Mouse (Mus musculus) olfactory bulb, adult 2 months (tissue): ENCODE measurements at regions not wholly inside any gene's neighbourhood (a gene's known extent, or its start where the extent isn't known, plus 50 kb on each side); places are given as distances from the start of the nearest gene placed in this dataset.

ENCODE experiments used
- H3K27ac ChIP-seq: fragments of 200-500 bp; 2 replicates; pipeline ENCODE4 v1.5.1; 2012; ENCODE audit warnings: low read depth, low read length; ENCODE audit not compliant: insufficient read depth
- H3K4me1 ChIP-seq: fragments of 200-500 bp; 2 replicates; pipeline ENCODE4 v1.6.1; 2012; ENCODE audit warnings: low read length; ENCODE audit not compliant: control insufficient read depth, insufficient read depth
- H3K4me3 ChIP-seq: fragments of 200-500 bp; 2 replicates; pipeline ENCODE4 v1.5.1; 2012; ENCODE audit warnings: mild to moderate bottlenecking, low read depth, low read length, moderate library complexity; ENCODE audit not compliant: insufficient read depth
- CTCF ChIP-seq: fragments of 200-500 bp; IDR thresholded peaks from 2 replicates; pipeline ENCODE4 v1.5.1; 2012; ENCODE audit warnings: low read depth, mild to moderate bottlenecking, low read length, moderate library complexity; ENCODE audit not compliant: insufficient read depth
- POLR2A ChIP-seq: fragments of 200-500 bp; IDR thresholded peaks from 2 replicates; pipeline ENCODE4 v1.6.1; 2012; ENCODE audit warnings: mild to moderate bottlenecking, low read depth, low read length, moderate library complexity; ENCODE audit not compliant: insufficient read depth
- WGBS: fragments of 180-500 bp; shearing (Covaris S2); methylation state at CpG from one replicate; pipeline ENCODE4 v1.1.7; 2018; 5-methylcytosine and 5-hydroxymethylcytosine counted together

DNA sequence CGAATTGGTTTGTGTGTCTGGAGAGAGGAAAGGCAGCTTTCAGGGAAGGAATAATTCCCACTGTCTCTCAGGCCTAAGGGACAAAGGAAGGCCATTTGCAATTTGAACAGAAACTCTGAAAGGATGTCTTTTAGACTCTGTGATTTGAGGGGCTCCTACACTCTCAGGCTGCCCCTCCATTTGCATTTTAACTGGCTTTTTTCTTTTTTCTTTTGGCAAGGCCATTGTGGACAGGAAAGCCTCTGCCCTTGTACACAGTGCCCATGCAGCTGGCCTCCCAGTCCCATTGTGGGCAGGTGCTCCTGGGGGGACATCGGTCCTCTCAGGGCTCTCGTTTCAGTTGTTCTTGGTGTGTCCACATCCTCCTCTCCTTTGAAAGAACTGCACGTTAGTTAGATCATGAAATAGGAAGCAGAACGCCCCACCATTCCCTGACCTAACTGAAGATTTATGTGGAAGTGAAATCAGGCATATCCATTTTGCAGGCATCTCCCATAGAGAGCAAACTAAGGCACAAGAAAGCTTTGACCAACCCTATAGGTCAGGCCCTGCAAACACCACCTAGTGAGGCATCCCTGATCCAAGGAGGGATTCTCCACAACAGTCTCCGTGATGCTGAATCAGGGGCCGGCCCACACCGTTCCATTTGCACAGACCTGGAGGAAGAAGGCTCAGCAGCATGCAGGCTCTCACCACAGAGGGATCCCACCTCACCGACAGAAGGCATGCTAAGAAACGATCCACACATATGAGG lies 127.5 kb upstream of the Cops8 start:
- no peak overlapping the region for H3K4me3 ChIP-seq
- peaks cover 10% of the 10 kb centered on the region for H3K4me1 ChIP-seq
- no peak for TF ChIP-seq CTCF
- 75% methylated on average over 10 of the region's 10 CpGs for WGBS
- no peak overlapping the region for H3K27ac ChIP-seq

DNA sequence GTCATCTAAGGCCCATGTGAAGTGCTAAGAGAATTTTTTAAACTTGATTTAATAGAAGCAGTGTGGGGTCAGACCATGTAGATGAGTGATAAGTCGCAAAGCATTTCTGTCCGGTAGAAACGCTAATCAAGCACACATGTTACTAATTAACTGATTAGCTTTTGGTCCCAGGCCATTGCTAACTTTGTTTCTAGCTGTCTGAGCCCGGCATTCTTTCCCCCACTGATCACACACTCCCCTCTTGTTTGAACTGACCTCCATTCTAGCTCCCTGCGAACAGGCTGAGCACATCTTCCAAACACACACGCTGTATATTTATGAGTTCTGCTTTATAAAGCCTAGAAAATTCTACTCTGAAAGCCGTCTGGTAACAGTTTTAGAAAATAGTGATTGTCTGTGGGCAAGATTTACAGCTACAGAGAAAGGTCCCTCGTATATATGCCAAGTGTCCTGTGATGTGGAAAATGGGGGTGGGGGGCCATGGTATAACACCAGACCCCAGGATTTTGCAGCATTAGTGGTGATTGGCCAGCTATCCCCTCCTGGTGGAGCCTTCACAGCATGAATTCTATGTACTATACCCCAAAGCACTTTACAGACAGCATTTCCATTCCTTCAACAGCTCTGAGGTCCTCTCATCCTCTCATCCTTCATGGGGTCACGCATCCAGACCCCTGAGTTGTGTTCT lies 126.1 kb upstream of the Cops8 start:
- no peak for TF ChIP-seq CTCF
- no peak for TF ChIP-seq POLR2A
- Histone ChIP-seq H3K4me1 (no peaks in the 10 kb centered on the region; the same call in 1 of the 2 replicates), H3K4me3 (no peak overlapping the region), H3K27ac (no peak overlapping the region)
- 66% methylated on average over 9 of the region's 9 CpGs for WGBS

DNA sequence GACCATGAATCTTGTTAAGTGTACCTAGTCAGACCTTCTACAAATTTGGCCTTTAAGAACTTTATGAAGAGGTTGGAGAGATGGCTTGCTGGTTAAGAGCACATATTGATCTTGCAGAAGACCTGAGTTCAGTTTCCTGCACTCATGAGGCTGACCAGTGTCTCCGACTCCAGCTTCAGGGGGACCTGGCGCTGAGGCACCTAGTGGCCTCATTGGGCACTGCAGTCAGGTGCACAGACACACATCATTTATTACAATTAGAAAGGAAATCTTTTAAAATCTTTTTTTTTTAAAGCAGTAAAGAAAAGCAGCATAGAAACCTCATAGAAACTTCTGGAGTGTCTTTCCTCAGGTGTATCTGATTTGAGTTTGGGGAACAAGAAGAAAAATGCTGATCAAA lies 123.9 kb upstream of the Cops8 start:
- H3K4me3 ChIP-seq: no peak overlapping the region
- 98% methylated on average over 2 of the region's 2 CpGs for WGBS
- no peak overlapping the region for H3K27ac ChIP-seq
- H3K4me1 ChIP-seq: no peaks in the 10 kb centered on the region
- TF ChIP-seq POLR2A: no peak

DNA sequence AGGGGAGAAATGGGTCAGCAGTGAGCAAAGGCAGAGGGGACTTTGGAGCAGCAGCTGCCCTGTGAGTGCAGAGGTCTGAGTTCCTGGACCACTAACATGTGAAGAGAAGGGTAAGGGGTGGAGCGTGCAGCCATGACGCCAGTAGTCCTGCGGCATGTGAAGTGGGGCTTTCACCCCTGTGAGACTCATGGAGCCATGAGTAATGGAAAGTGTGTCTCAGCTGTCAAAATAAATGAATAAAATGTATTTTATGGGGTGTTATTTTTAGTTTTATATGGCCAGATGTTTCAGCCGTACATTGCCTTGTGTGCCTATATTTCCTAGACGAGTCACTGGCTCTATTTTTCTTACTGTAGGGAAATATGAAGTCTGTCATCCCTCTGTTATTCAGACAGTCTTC lies 121.5 kb upstream of the Cops8 start:
- WGBS: 93% methylated on average over 5 of the region's 5 CpGs

DNA sequence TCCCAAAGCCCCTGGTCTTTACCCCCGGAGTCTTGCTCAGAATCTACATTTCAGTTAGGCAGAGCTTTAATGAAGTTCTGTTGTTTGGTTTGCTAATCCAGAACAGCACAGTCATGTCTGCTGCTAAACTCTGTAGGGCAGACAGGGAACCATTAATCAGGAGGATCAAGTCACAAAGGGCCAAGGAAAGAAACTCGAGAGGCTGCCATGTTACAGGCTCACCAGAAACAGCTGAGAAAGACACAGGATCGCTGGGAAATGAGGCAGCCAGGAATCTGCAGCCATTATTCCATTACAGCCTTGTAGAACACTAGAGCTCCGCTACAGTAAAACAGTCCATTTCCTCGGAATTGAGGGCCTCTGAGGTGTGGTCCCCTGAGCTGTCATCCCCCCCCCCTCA lies 121.1 kb upstream of the Cops8 start:
- 79% methylated on average over 5 of the region's 5 CpGs for WGBS
- H3K4me1 ChIP-seq: no peaks in the 10 kb centered on the region
- H3K4me3 ChIP-seq: no peak overlapping the region
- no peak overlapping the region for H3K27ac ChIP-seq
- TF ChIP-seq CTCF (no peak), POLR2A (no peak)

More for the DNA sequence above, 121.5 kb upstream of the Cops8 start:
- no peak overlapping the region for H3K27ac ChIP-seq
- no peaks in the 10 kb centered on the region for H3K4me1 ChIP-seq
- H3K4me3 ChIP-seq: no peak overlapping the region
- TF ChIP-seq CTCF (no peak), POLR2A (no peak)

DNA sequence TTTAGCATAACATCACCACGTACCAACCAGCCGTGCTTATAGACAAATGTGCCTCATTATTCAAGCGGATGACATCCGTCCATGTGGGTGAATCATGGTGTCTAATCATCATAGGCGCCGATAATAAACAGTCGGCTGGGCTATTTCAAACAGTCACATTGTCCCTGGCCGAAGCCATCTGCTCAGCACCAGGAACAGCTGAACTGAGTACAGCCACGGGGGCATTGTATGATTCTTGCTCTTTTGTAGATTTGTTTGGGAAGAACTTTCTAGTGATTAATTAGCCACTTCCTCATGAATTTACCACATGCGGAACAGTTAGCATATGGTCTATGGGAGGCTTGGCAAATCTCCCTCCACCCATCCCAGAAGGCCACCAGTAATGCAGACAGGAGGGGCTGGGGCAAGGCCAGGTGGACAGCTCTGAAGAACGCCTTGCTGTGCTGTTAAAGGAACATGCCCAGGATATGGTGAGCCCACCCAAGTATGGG lies 116.4 kb upstream of the Cops8 start:
- TF ChIP-seq POLR2A (no peak), CTCF (no peak)
- no peak overlapping the region for H3K4me3 ChIP-seq
- no peak overlapping the region for H3K27ac ChIP-seq
- 66% methylated on average over 11 of the region's 11 CpGs for WGBS
- no peaks in the 10 kb centered on the region for H3K4me1 ChIP-seq

DNA sequence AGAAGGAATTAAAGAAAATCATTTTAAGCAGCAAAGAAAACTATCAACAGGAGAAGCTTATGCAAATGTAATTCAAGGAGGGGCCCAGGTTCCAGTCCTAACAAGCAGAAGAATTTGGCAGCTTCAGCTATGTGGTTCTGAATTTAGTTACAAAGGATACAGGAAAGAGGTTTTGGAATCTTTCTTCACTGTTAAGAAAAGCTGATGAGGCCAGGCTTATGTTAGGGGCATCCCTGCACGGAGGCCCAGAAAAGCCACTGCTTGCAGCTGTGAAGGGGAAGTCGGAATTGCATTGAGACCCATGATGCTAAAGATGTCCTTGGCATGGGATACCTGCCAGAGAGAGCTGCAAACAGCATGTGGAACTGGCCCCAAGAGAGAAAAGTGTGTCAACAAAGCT lies 114.9 kb upstream of the Cops8 start:
- Histone ChIP-seq H3K4me1 (no peaks in the 10 kb centered on the region), H3K4me3 (no peak overlapping the region), H3K27ac (no peak overlapping the region)
- TF ChIP-seq POLR2A: no peak
- no peak for TF ChIP-seq CTCF
- 86% methylated on average over 2 of the region's 2 CpGs for WGBS

DNA sequence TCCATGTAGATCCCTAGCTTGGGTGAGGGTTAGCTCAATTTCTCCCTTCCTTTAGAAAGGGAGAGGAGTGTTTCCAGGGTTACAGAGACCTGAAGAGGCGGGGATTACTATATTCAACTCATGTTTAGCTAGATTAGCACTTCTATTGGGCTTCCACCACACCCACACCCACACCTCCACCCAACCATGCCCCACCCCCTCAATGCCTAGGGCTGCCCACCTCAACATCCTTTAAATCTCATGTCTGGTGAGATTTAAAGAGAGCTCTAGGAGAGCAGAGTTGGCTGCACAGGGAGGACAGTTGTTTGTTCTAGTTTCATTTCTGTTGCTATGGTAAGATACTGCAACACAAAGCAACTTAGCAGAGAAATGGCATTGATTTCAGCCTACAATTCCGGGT lies 113.8 kb upstream of the Cops8 start:
- no peaks in the 10 kb centered on the region for H3K4me1 ChIP-seq
- TF ChIP-seq CTCF (no peak), POLR2A (no peak)
- 62% methylated on average over 2 of the region's 2 CpGs for WGBS
- H3K27ac ChIP-seq: no peak overlapping the region
- H3K4me3 ChIP-seq: no peak overlapping the region

DNA sequence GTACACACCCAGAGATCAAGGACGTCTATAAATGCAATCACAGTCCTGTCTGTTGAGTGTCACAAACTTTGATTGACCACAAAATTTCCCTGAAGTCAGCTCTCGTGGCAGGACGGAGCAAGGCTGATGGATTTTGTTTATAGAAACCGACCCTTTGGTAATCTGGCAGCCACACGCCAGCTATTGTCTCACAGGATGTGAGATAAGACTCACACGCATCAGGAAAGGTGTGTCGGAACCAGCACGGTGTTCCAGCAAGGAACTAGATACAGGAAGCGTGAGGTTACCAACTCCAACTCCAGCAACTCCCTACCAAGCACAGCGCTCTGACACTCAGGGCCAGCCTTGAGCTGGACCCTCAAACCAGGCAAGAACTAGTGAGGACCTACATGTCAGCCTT lies 112.4 kb upstream of the Cops8 start:
- Histone ChIP-seq H3K27ac (no peak overlapping the region), H3K4me1 (no peaks in the 10 kb centered on the region), H3K4me3 (no peak overlapping the region)
- TF ChIP-seq CTCF: no peak
- no peak for TF ChIP-seq POLR2A
- 90% methylated on average over 10 of the region's 10 CpGs for WGBS

DNA sequence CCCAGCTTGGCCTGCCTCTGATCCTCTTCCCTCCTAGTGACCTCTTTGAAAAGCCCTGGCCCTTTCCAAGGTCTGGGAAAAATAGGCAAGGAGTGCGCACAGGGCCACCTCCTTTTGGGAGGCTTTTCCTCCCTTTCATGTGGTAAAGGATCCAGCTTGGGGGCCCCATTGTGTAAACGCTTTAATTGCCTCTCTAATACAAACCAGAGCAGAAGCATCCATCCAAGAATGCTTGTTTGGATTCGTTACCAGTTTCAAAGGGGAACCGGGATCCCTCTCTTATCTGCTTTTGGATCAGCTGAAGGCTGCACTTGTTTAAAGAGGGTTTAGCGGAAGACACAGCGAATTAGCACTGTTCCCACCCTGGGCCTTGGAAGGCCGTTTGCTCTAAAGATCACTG lies 109.3 kb upstream of the Cops8 start:
- Histone ChIP-seq H3K4me1 (no peaks in the 10 kb centered on the region), H3K4me3 (no peak overlapping the region), H3K27ac (no peak overlapping the region)
- TF ChIP-seq POLR2A (no peak), CTCF (no peak)
- 73% methylated on average over 7 of the region's 7 CpGs for WGBS
